Mouse (Mus musculus): Measurements from ENCODE around the gene Agpat2. TPM values are rescaled to one million over a fixed set of nuclear protein-coding genes. Genes with fewer than 3 reads are reported as not detected.

Agpat2 gene
- total RNA-seq (2017), result 24.2 to 27.3 TPM (median 25.1 TPM) in 3 replicates

DNA sequence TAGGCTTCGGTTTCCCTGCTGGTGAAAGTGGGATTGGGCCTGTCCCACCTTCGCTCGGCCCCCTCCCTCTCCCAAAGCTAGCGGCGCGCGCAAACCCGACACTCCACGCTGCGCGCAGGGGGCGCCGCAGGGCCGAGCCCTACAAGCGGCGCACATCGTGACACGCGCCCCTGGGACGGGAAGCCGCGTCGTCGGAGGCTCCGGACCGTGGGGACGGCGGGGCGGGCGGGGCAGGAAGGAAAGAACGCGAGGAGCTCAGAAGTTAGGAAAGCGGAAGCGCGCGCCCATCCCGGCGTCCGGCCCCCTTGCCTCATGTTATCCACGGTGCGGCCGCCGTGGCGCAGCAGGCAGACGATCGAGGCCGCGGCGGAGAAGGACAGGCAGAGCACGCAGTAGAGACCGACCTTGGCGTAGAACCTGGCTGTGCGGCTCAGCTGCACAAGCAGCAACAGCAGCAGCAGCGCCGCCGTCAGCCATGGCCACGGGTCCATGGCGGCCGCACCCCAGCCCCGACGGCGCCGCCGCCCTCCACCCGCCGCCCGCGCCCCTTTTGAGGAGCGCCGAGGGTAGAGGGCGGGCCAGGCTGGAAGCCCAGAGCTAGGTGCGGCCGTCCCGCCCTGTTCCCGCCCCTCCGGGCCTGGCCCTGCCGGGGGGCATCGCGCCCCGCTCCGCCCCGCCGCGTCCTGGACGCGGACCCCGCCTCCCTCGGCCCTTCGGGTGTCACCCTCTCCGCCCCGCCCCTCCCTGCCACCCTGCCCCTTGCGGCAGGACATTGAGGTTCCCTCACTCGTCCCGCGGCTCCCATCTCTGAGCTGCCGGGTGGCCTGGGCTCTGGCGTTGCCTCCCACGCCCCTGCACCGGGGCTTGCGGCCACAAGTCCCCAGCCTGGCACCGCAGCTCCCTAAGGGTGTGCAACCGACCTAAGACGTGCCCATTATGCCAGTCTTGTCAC lies at the start of gene Agpat2:
TSS of gene Agpat2 (minus strand) at position 698 of the 952 bp plus-strand sequence.
- ATAC-seq (replicated peaks; ENCODE audit: insufficient number of reproducible peaks, low FRiP score, low TSS enrichment, poor library complexity, severe bottlenecking), result peak; percentile 54

DNA sequence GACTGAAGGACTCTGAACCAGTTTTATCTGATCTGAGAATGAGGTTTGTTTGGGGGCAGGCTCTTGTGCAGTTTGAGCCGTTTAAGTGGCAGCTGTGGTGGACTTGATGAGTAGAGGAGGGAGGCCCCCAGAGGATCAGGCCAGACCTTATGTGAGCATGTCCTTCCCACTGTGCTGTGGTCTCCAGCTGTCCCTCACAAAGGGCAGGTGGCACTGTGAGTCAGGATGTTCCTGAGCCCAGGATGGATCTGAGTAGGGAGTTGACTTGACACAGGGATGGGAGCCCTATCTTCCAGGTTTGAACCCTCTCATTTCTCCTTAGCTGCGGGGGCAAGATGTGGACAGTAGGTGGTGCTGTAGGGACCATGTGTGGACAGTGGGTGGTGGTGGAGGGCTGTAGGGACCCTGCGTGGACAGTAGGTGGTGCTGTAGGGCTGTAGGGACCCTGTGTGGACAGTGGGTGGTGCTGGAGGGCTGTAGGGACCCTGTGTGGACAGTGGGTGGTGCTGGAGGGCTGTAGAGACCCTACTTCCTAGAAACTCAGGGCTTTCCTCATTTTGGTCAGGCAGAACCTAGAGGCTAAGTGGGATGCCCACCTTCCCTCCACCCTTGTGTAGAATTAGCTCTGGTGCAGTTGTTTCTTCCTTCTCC lies 42.6 kb upstream of the Agpat2 start:
- ATAC-seq (replicated peaks; ENCODE audit: insufficient number of reproducible peaks, low FRiP score, low TSS enrichment, poor library complexity, severe bottlenecking), result peak; percentile 97

DNA sequence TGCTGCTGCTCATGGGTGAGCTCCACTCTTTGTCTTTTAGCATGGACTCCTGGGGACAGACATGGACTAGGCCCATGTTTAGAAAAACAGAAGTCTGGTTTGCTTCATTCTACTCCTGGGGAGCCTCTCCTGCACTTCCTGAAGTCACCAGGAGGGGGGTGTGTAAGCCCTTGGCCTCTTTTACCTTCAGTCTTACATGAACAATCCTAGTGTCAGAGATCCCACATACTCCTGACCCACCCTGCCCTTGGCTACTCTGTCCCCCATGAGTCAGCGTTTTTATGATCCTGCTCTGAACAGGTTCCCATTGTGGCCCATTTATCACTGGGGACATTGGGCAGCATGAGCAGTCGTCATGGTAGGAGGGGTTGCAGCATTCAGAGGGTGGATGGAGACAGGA lies 39.7 kb upstream of the Agpat2 start:
- no peak; the same call in 1 of the 2 replicates for ATAC-seq (replicated peaks; ENCODE audit: insufficient number of reproducible peaks, low FRiP score, low TSS enrichment, poor library complexity, severe bottlenecking)

DNA sequence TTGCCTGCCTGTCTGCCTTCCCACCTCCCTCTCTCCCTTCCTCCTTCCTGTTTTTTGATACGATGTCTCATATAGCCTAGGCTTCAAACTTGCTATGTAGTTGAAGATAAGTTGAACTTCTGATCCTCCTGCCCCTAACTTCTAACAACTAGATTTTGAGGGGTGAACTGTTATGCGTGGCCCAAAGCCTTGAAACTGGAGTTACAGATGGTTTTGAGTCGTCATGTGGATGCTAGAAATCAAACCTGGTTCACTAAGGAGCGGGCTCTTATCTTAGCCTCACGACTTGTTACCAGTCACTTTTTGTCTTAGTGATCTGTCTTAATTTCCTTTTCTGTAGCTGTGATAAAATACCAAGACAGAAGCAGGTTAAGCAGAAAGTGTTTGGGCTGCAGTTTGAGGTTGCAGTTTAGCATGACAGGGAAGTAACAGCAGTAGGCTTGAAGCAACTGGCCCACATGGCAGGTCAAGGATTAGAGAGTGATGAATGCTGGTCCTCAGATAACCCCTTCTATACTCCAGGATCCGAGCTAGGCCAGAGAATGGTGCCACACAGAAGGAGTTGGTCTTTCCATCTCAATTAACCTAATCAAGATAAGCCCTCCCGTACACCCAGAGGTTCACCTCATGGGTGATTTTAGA lies 36.9 kb upstream of the Agpat2 start:
- ATAC-seq (replicated peaks; ENCODE audit: insufficient number of reproducible peaks, low FRiP score, low TSS enrichment, poor library complexity, severe bottlenecking), result no peak

DNA sequence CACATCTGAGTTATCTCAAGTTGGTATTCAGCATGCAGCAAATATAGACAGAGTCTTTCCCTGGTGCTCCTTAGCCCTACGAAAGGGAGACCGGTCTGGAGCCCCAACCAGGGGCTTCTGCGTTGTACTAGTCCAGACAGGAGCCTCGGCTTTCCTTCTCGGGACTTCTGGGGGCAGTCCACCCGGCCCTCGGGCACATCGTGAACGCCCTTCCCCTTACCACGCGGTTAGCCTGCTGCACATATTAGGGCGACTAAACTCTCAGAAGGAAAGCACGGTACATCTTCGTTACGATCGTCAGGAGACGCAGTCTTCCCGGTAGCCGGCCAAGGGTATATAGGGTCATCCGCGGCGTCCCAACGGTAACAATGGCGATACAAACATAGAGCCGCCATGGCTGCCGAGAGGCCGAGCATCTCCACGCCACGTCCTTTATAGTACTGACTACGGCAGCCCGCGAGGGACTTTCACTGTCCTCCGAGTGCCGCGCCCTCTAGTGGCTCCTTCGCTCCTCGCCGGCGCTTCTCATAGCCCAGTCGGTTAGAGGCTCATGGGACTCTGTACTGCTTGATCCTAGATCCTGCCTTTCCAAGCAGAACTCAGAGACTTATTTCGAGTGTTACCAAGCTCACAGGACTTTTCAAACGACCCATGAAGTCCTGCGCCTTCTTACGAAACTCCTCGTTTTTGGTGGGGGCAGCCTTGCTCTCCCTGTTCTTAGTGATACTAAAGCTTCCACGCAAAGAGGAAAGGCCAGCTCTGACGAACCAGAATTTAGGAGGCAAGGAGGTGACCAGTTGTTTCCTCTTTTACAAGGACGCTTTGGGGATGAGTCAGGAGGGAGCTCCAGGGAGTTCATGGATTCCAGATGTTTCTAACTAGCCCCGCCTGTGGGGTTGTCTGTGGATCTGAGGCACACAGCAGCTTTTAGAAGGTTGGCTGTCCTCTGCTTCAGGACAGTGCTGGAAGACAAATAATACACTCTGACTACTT lies 35.9 kb upstream of the Agpat2 start:
- peak; percentile 90 for ATAC-seq (replicated peaks; ENCODE audit: insufficient number of reproducible peaks, low FRiP score, low TSS enrichment, poor library complexity, severe bottlenecking)

DNA sequence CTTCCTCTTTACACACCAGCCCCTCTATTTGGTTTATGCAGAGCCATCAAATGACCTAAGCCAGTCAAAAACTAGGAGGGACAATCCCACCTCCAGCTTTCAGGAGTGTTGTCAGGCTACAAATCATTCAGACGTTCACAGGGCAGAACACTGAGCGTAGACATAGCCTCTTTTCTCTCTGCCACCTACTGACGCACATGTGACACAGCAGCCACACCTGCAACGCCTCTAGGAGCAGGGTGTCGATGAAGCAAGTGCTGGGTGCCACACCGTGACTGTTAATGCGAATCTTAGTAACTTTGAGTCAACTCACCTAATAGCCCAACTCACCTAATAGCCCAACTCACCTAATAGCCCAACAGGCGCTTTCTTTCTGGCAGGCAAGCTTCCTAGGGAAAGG lies 34.9 kb upstream of the Agpat2 start:
- ATAC-seq (replicated peaks; ENCODE audit: insufficient number of reproducible peaks, low FRiP score, low TSS enrichment, poor library complexity, severe bottlenecking), result no peak

DNA sequence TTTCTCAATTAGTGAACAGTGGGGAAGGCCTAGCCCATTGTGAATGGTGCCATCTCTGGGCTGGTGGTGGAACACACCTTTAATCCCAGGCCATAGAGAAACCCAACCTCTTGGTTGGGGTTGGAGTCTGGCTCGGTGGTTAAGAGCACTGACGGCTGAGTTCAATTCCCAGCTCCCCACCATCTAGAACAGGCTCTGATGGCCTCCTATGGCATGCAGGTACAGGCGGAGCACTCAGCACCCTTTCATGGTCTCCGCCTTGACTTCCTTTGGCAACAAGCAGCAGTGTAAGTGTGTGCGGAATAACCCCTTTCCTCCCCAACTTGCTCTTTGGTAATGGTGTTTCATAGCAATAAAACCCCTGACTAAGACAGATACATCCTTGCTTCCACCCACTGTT lies 34.4 kb upstream of the Agpat2 start:
- ATAC-seq (replicated peaks; ENCODE audit: insufficient number of reproducible peaks, low FRiP score, low TSS enrichment, poor library complexity, severe bottlenecking), result no peak

DNA sequence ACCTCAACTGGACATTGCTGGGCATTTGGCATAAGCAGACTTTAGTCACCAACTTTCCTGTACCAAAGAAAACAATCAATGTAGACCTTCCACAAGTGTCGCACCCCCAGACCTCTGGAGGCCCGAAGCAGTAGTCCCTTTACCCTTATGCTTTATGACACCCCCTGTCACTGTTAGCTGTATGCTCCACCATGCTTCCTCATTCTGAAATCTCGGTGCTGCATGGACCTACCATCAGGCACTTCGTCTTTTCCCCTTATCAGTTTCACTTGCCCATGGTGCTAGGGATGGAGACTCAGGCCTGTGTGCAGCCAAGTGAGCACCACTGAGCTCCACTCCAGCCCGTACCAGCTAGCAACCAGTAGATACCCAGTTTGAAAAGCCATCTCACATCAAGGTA lies 33.8 kb upstream of the Agpat2 start:
- no peak for ATAC-seq (replicated peaks; ENCODE audit: insufficient number of reproducible peaks, low FRiP score, low TSS enrichment, poor library complexity, severe bottlenecking)

DNA sequence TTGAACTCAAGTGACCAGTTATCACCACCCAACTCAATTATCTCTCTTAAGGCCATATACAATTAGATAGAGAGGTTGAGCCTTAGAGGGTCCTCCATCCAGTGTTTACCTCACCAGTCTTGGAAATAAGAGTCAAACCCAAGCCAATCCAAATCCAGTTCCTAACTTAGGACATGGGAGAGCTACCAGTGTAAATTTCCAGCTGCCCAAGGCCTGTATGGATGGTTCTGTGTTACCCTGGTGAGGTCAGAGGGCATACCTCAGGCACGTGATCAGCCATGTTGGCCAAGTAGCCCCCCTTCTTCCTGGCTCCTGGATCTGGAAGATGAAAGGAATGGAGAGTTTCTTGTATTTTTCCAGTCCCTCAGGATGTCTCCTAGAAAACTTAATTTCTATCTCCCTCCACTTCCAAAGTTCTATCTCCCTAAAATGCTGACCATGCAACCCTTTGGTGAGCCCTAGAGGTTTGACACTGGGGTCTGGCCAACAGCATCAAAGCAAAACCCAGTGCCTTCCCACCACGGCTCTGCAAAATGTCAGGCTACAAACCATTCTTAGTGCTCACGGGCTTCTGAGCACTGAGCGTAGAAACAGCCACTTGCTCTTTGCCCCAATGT lies 33.2 kb upstream of the Agpat2 start:
- no peak for ATAC-seq (replicated peaks; ENCODE audit: insufficient number of reproducible peaks, low FRiP score, low TSS enrichment, poor library complexity, severe bottlenecking)

DNA sequence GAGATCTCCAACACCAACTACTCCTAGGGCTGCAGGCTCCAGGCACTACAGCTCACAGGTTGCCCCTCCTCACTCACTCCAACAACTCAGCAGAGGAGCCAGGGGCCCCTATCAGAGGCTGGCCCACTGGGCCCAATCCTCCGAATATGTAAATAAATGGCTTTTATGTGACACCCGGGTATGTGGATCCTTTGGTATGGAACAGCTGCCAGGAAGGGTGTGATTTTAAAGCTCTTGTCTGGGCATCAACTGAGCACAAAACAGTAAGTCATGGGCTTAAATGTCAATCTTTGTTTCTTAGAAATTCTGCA lies 32.1 kb upstream of the Agpat2 start:
- ATAC-seq (replicated peaks; ENCODE audit: insufficient number of reproducible peaks, low FRiP score, low TSS enrichment, poor library complexity, severe bottlenecking), result no peak

DNA sequence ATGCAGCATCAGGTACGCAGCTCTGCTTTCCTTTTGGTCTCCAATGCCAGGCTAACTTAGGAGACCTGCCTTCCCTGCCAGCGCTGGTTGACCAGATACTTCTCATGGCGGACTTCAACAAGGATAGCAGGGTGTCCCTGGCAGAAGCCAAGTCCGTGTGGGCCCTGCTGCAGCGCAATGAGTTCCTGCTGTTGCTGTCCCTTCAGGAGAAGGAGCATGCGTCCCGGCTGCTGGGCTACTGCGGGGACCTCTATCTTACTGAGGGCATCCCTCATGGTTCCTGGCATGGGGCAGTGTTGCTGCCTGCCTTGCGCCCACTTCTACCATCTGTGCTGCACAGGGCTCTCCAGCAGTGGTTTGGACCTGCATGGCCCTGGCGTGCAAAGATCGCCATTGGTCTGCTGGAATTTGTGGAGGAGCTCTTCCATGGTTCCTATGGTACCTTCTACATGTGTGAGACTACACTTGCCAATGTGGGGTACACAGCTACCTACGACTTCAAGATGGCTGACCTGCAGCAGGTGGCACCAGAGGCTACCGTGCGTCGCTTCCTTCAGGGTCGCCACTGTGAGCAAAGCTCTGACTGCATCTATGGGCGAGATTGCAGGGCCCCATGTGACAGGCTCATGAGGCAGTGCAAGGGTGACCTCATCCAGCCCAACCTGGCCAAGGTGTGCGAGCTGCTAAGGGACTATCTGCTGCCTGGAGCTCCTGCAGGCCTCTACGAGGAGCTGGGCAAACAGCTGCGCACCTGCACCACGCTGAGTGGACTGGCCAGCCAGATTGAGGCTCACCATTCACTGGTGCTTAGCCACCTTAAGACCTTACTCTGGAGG lies 31.5 kb upstream of the Agpat2 start:
- ATAC-seq (replicated peaks; ENCODE audit: insufficient number of reproducible peaks, low FRiP score, low TSS enrichment, poor library complexity, severe bottlenecking), result no peak

DNA sequence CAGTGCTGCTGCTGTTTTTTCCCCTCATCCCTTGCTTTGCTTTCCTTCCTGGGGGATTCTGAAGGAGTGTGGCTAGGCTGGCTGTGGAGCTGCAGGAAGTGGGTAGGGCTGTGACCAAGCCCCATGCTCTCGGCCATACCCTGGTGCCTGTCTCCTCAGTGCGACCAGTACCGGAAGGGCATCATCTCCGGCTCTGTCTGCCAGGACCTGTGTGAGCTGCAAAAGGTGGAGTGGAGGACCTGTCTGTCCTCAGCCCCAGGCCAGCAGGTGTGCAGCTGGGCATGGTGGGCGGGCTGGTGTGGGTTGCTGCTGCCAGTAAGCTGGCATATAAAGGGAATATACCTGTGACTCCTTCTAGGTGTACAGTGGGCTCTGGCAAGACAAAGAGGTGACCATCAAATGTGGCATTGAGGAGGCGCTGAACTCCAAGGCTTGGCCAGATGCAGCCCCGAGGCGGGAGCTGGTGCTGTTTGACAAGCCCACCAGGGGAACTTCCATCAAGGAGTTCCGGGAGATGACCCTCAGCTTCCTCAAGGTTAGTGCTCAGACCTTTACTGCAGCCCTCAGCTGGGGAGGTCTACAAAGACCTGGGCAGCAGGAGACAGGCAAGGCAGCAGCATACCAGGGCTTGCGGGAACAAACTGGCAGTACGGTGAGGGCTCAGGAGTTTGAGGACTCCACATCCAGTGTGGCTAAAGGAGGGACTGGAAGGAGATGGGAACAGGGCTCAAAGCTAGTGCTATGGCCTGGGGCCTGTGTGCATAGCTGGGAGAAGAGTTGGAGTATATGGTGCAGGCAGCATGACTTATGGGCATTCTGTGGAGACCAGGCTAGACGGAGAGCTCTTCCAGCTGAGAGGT lies 30.6 kb upstream of the Agpat2 start:
- no peak for ATAC-seq (replicated peaks; ENCODE audit: insufficient number of reproducible peaks, low FRiP score, low TSS enrichment, poor library complexity, severe bottlenecking)

DNA sequence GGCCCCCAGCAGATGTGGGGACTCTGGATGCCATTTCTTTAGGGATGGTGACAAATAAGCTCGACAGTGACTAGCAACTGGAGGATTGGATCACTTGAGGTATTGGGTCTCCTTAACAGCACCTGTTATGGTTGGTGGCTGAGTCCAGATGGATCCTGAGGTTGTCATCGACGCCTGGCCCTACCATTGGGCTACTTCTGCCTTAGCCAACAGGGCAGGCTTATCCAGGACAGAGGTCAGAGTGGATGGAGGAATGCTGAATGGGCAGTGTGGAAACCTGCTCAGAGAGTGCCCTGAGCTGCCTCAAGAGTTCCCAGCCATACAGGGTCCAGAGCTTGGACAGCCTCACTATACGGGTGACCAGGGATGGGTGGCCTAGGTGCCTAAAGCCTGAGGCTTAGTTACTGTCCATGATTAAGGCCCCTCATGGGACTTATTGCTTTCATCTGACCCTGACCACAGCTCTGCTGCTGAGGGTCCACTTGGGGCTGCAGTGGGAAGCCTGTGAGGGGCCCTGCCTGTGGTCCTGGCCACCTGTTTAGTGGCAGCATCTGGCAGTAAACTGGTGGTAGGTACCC lies 29.8 kb upstream of the Agpat2 start:
- no peak for ATAC-seq (replicated peaks; ENCODE audit: insufficient number of reproducible peaks, low FRiP score, low TSS enrichment, poor library complexity, severe bottlenecking)

DNA sequence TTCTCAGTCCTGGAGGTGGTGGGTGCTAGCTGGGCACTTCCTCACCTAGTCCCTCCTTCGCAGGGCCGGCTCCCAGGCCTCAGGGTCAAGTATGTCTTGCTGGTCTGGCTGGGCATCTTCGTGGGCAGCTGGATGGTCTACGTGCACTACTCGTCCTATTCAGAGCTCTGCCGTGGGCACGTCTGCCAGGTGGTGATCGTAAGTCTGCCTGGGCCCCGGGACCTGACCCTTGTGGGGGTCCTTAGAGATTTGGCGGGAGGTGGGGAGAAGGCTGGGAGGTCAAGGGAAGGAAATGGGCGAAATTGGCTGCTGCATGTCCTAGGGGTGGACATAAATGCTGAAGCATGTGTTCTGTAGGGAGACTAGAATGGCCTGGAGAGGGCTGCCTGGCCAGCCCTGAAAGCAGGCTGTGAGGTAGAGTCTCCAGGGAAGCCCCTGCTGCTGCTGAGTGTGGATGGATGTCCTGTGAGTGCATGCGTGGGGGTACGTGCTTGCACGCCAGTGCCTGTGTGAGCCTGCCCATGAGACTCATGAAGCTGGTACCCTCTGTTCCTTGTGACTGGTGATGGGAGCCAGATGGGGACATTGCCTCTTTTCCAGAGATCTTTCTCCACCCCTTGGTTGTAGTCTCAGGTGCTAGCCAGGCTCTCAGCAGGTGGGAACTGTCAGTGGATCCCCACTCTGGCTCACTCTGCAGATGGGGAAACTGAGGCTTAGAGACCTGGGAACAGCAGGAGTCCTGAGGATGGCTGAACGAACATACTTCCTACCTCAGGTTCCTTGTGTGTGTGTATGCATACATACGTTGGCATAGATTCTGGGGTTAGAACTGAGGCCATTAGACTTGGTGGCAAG lies 28.6 kb upstream of the Agpat2 start:
- no peak for ATAC-seq (replicated peaks; ENCODE audit: insufficient number of reproducible peaks, low FRiP score, low TSS enrichment, poor library complexity, severe bottlenecking)

DNA sequence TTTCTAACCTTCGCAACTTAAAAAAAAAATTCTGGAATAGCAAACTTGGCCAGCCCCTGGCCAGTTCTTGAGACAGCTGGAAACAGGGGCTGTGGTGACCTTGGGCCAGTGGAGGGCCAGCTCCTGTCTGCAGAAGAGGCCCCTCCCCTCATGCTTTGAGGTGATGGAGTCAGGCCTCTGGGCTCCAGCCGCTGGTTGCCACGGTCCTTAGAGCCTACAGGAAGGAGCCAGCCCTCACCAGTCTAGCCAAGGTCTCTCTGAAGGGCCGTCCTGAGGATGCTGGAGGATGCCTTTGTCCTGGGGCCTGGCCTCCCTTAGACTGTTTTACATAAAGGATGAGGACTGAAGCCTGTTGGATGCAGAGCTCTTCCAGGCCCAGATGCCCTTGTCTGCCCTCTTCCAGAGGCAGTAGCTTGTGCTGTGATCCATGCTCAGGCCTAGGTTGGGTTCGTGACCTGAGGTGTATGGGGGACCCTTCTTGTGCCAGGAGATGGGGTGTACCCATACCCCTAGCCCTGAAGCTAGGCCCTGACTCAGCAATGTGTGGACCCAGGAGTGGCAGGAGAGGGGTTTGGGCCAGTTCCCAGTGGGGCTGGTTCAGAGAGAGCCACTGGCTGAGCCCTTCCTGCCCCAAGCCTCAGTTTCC lies 24.7 kb upstream of the Agpat2 start:
- ATAC-seq (replicated peaks; ENCODE audit: insufficient number of reproducible peaks, low FRiP score, low TSS enrichment, poor library complexity, severe bottlenecking), result no peak
